Comparison of ENCODE assay signal across 8 mouse cellular contexts in the genomic region with DNA sequence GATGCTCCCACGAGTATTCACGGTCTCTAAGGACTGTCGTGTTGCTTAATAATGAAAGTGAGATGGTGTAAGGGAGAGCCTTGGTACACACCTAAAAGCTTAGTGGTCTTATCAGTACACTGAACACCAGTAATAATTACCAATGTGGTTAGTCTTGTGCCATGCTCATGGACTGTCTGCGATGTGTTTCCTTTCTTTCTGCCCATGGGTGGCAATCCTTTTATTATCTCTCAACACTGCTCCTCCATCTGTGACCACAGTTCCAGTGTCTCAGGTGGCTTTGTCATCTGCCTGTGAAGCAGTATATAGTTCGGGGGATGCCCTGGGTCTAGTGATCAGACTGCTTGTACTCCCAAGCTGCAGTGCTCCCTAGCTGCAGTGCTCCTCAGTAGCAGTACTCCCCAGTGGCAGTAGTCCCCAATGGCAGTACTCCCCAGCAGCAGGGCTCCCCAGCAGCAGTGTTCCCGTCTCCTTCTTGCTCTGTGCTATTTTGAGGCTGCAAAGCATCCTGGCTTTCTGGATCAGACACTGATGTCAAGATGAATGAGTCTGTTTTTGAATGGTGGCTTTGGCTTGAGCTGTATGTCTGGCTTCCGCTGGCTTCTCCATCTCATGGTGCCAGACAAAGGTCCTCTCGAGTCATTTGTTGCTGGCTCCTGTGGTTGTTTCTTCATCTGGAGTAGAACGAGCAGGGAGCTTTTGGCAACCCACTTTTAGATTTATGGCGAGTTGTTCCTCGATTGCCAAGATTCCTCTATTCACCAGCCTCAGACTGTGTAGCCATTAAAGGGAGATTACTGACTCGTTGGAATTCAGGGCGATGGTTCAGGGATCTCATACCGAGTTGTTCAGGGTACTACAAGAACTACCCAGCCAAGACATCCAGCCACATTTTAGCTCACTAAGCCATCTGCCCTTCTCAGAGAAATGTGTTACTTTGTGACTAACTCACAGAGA.
A peak's percentile ranks its signal among the peaks of the same experiment; 100 is the strongest.
DNase-seq lines count a peak whose midpoint lies in the region; ATAC-seq and TF ChIP-seq lines count a peak whose summit lies in the region.
"Had no signal": no experiment of that assay in that cellular context is flagged by ENCODE, and none has a peak within 500 bp of the region (broad histone marks: within the 10 kb centered on the region; RNA-seq: fewer than 3 reads in every experiment).

No protein-coding gene starts in this region.

- no peak overlapping the region for H3K27ac ChIP-seq in kidney, embryonic 16.5 days (ENCODE audit: low read length)
- no peak overlapping the region for H3K27ac ChIP-seq in MEL (ENCODE audit: control insufficient read depth, low read depth, low read length)
- no peak overlapping the region for H3K27ac ChIP-seq in limb, embryonic 15.5 days
- H3K27ac ChIP-seq: embryonic facial prominence, embryonic 12.5 days had no signal

- no peak for TF ChIP-seq POLR2A in MEL (IDR thresholded peaks at IDR 0.05; ENCODE audit: control insufficient read depth in 1 of 2, insufficient read depth in 1 of 2, low read depth in 1 of 2, low read length in 2 of 2, poor library complexity in 1 of 2)

- H3K4me3 ChIP-seq in kidney, embryonic 16.5 days (ENCODE audit: low read length) = no peak overlapping the region
- no peak overlapping the region for H3K4me3 ChIP-seq in MEL (ENCODE audit: control insufficient read depth in 1 of 2, insufficient read depth in 1 of 2, low read depth in 2 of 2, low read length in 2 of 2)
- no peak overlapping the region for H3K4me3 ChIP-seq in limb, embryonic 15.5 days
- H3K4me3 ChIP-seq: embryonic facial prominence, embryonic 12.5 days had no signal

- H3K36me3 ChIP-seq in kidney, embryonic 16.5 days (ENCODE audit: insufficient read depth, low read length) = no peaks in the 10 kb centered on the region
- H3K36me3 ChIP-seq in MEL (ENCODE audit: control insufficient read depth in 1 of 2, insufficient read depth in 2 of 2, low read length in 2 of 2) = no peaks in the 10 kb centered on the region
- no peaks in the 10 kb centered on the region for H3K36me3 ChIP-seq in limb, embryonic 15.5 days
- H3K36me3 ChIP-seq: embryonic facial prominence, embryonic 12.5 days had no signal

- no peaks in the 10 kb centered on the region for H3K4me1 ChIP-seq in kidney, embryonic 16.5 days (ENCODE audit: insufficient read depth, low read length)
- no peaks in the 10 kb centered on the region for H3K4me1 ChIP-seq in MEL (ENCODE audit: control insufficient read depth in 1 of 2, insufficient read depth in 2 of 2, low read length in 2 of 2)
- H3K4me1 ChIP-seq in limb, embryonic 15.5 days = peaks cover 25% of the 10 kb centered on the region

- no peak for TF ChIP-seq RAD21 in MEL (IDR thresholded peaks at IDR 0.05; ENCODE audit: low read depth, low read length)

- no peak for TF ChIP-seq CTCF in MEL (IDR thresholded peaks at IDR 0.05 in 2 of 3, conservative IDR thresholded peaks at IDR 0.05 in 1 of 3; ENCODE audit: control insufficient read depth in 1 of 3, insufficient read depth in 1 of 3, low read depth in 2 of 3, low read length in 3 of 3, poor library complexity in 1 of 3, severe bottlenecking in 1 of 3)

- intact Hi-C loops in heart, postnatal 36 days (cut with DNase I) = no loop called here

- no peak overlapping the region for H3K4me2 ChIP-seq in kidney, embryonic 16.5 days (replicated peaks; ENCODE audit: low read depth, low read length)
- H3K4me2 ChIP-seq in limb, embryonic 15.5 days = no peak overlapping the region
- H3K4me2 ChIP-seq: embryonic facial prominence, embryonic 12.5 days had no signal

- no peak overlapping the region for H3K9ac ChIP-seq in kidney, embryonic 16.5 days (replicated peaks; ENCODE audit: low read length)
- H3K9ac ChIP-seq in MEL (ENCODE audit: control insufficient read depth, low read depth, low read length, poor library complexity, severe bottlenecking) = no peak overlapping the region
- H3K9ac ChIP-seq in limb, embryonic 15.5 days = no peak overlapping the region
- H3K9ac ChIP-seq: embryonic facial prominence, embryonic 12.5 days had no signal

- 73% methylated on average over 14 of the region's 14 CpGs for WGBS in kidney, embryonic 16.5 days
- WGBS in limb, embryonic 15.5 days = 63% methylated on average over 14 of the region's 14 CpGs

- H3K79me2 ChIP-seq in MEL (ENCODE audit: control insufficient read depth, insufficient read depth, low read length, poor library complexity) = no peaks in the 10 kb centered on the region

- no peak for ATAC-seq in kidney, embryonic 16.5 days (ENCODE audit: low FRiP score, low TSS enrichment)
- 0 out of 2 replicates have a peak, but pooled peaks have one; percentile 14 for ATAC-seq in limb, embryonic 15.5 days (ENCODE audit: insufficient number of reproducible peaks, low FRiP score, low TSS enrichment, low read depth)

- H3K27me3 ChIP-seq in kidney, embryonic 16.5 days (ENCODE audit: insufficient read depth, low read length) = no peaks in the 10 kb centered on the region
- H3K27me3 ChIP-seq in MEL (ENCODE audit: control insufficient read depth in 1 of 2, insufficient read depth in 2 of 2, low read length in 2 of 2) = peaks cover 8 to 10% of the 10 kb centered on the region in 2 experiments
- H3K27me3 ChIP-seq in limb, embryonic 15.5 days = no peaks in the 10 kb centered on the region
- H3K27me3 ChIP-seq: embryonic facial prominence, embryonic 12.5 days had no signal

- no peaks in the 10 kb centered on the region for H3K9me3 ChIP-seq in kidney, embryonic 16.5 days (ENCODE audit: low read length)
- H3K9me3 ChIP-seq in MEL (replicated peaks; ENCODE audit: insufficient read depth, low read length) = no peaks in the 10 kb centered on the region
- H3K9me3 ChIP-seq in limb, embryonic 15.5 days = no peaks in the 10 kb centered on the region
- H3K9me3 ChIP-seq: embryonic facial prominence, embryonic 12.5 days had no signal

- TF ChIP-seq EP300 in MEL (IDR thresholded peaks at IDR 0.05; ENCODE audit: low read depth in 1 of 2, low read length in 2 of 2) = no peak

- peak; percentile 16 for DNase-seq in kidney, adult 18-20 months
- peak; percentile 9 for DNase-seq in MEL (ENCODE audit: low read depth, low spot score)
- peak; percentile 92 for DNase-seq in Muller cell, postnatal 12 days (ENCODE audit: inconsistent ontology term)
- no peak for DNase-seq in thymus, postnatal 4 days
- no peak for DNase-seq in heart, postnatal 36 days

TF ChIP-seq in MEL, 35 proteins besides CTCF, POLR2A, EP300 and RAD21:
- no peak for TF ChIP-seq CHD1 (IDR thresholded peaks at IDR 0.05; ENCODE audit: low read depth, low read length)
- TF ChIP-seq ELF1 (IDR thresholded peaks at IDR 0.05; ENCODE audit: low read depth, low read length) = no peak
- no peak for TF ChIP-seq TBP (IDR thresholded peaks at IDR 0.05; ENCODE audit: low read depth, low read length)
- TF ChIP-seq NELFE (IDR thresholded peaks at IDR 0.05; ENCODE audit: low read depth, low read length) = no peak
- TF ChIP-seq POLR2AphosphoS2 (IDR thresholded peaks at IDR 0.05; ENCODE audit: low read length) = no peak
- no peak for TF ChIP-seq JUND (IDR thresholded peaks at IDR 0.05; ENCODE audit: low read depth, low read length)
- no peak for TF ChIP-seq CHD2 (IDR thresholded peaks at IDR 0.05; ENCODE audit: low read length)
- no peak for TF ChIP-seq MYC (IDR thresholded peaks at IDR 0.05; ENCODE audit: low read depth, low read length)
- TF ChIP-seq MXI1 (IDR thresholded peaks at IDR 0.05; ENCODE audit: low read depth, low read length) = no peak
- TF ChIP-seq GABPA (IDR thresholded peaks at IDR 0.05; ENCODE audit: low read depth, low read length) = no peak
- no peak for TF ChIP-seq GATA1 (IDR thresholded peaks at IDR 0.05; ENCODE audit: low read depth, low read length)
- TF ChIP-seq TCF12 (IDR thresholded peaks at IDR 0.05; ENCODE audit: low read depth, low read length) = no peak
- no peak for TF ChIP-seq POLR2AphosphoS5 (IDR thresholded peaks at IDR 0.05; ENCODE audit: borderline replicate concordance, low read depth, low read length)
- TF ChIP-seq MEF2A (IDR thresholded peaks at IDR 0.05; ENCODE audit: extremely low read depth, insufficient replicate concordance, low read depth, low read length, poor library complexity, severe bottlenecking) = no peak
- TF ChIP-seq USF1 (IDR thresholded peaks at IDR 0.05; ENCODE audit: low read depth, low read length) = no peak
- no peak for TF ChIP-seq ZMIZ1 (IDR thresholded peaks at IDR 0.05; ENCODE audit: low read depth, low read length)
- TF ChIP-seq UBTF (IDR thresholded peaks at IDR 0.05; ENCODE audit: borderline replicate concordance, insufficient read depth, low read depth, low read length) = no peak

Comparison
In these comparisons a context has a peak if more than half of its experiments do, and no peak if none do; other contexts are left out.
1. DNase-seq: peak in kidney, adult 18-20 months (single experiment), MEL (single experiment) and Muller cell, postnatal 12 days (single experiment); none in thymus, postnatal 4 days (single experiment) and heart, postnatal 36 days (0 of 2).